Comparison of ENCODE assay signal across 8 mouse cellular contexts in genomic region chr11:80383626-80384046, GRCm38 (mm10). TPM values are rescaled to one million over a fixed set of nuclear protein-coding genes. Genes with fewer than 3 reads are reported as not detected.
A peak's percentile ranks its signal among the peaks of the same experiment; 100 is the strongest.
DNase-seq lines count a peak whose midpoint lies in the region; ATAC-seq lines count a peak whose summit lies in the region.

No protein-coding gene starts in this region.

- peak overlapping the region; percentile 91 for H3K27ac ChIP-seq in kidney, embryonic 16.5 days (ENCODE audit: low read length)
- peak overlapping the region; percentile 88 for H3K27ac ChIP-seq in forebrain, embryonic 12.5 days
- H3K27ac ChIP-seq in limb, embryonic 13.5 days: peak overlapping the region; percentile 91
- H3K27ac ChIP-seq in midbrain, embryonic 15.5 days: peak overlapping the region; percentile 81

- H3K9ac ChIP-seq in kidney, embryonic 16.5 days (replicated peaks; ENCODE audit: low read length): peak overlapping the region; percentile 98
- peak overlapping the region; percentile 96 for H3K9ac ChIP-seq in forebrain, embryonic 12.5 days
- H3K9ac ChIP-seq in limb, embryonic 13.5 days: peak overlapping the region; percentile 98
- peak overlapping the region; percentile 73 for H3K9ac ChIP-seq in midbrain, embryonic 15.5 days

- no peak for DNase-seq in kidney, adult 8-10 months
- peak; percentile 26 for DNase-seq in WW6 (ENCODE audit: low read depth, low spot score)
- DNase-seq in cerebellum, postnatal 36 days: no peak
- no peak for DNase-seq in B cell, adult 2 months

- H3K9me3 ChIP-seq in kidney, embryonic 16.5 days (ENCODE audit: low read length): no peaks in the 10 kb centered on the region
- no peaks in the 10 kb centered on the region for H3K9me3 ChIP-seq in forebrain, embryonic 12.5 days
- H3K9me3 ChIP-seq in limb, embryonic 13.5 days: no peaks in the 10 kb centered on the region
- H3K9me3 ChIP-seq in midbrain, embryonic 15.5 days: no peaks in the 10 kb centered on the region

- H3K4me3 ChIP-seq in kidney, embryonic 16.5 days (ENCODE audit: low read length): peak overlapping the region; percentile 94
- peak overlapping the region; percentile 94 for H3K4me3 ChIP-seq in forebrain, embryonic 12.5 days (replicated peaks)
- H3K4me3 ChIP-seq in limb, embryonic 13.5 days: peak overlapping the region; percentile 93
- peak overlapping the region; percentile 63 for H3K4me3 ChIP-seq in midbrain, embryonic 15.5 days

- H3K36me3 ChIP-seq in kidney, embryonic 16.5 days (ENCODE audit: insufficient read depth, low read length): peaks cover 16% of the 10 kb centered on the region
- H3K36me3 ChIP-seq in forebrain, embryonic 12.5 days (replicated peaks): peaks cover 22% of the 10 kb centered on the region
- H3K36me3 ChIP-seq in limb, embryonic 13.5 days: peaks cover 24% of the 10 kb centered on the region
- H3K36me3 ChIP-seq in midbrain, embryonic 15.5 days (replicated peaks): peaks cover 9% of the 10 kb centered on the region; the same call in 1 of the 2 replicates

- H3K4me1 ChIP-seq in kidney, embryonic 16.5 days (ENCODE audit: insufficient read depth, low read length): peaks cover 22% of the 10 kb centered on the region
- H3K4me1 ChIP-seq in forebrain, embryonic 12.5 days: peaks cover 34% of the 10 kb centered on the region
- H3K4me1 ChIP-seq in limb, embryonic 13.5 days: peaks cover 26% of the 10 kb centered on the region
- peaks cover 42% of the 10 kb centered on the region for H3K4me1 ChIP-seq in midbrain, embryonic 15.5 days

- under 1% methylated on average over 20 of the region's 20 CpGs for WGBS in kidney, embryonic 16.5 days
- whole genome bisulfite sequencing in forebrain, embryonic 12.5 days: under 1% methylated on average over 20 of the region's 20 CpGs
- WGBS in limb, embryonic 13.5 days: 0% methylated on average over 20 of the region's 20 CpGs
- under 1% methylated on average over 20 of the region's 20 CpGs for WGBS in midbrain, embryonic 15.5 days

- H3K27me3 ChIP-seq in kidney, embryonic 16.5 days (ENCODE audit: insufficient read depth, low read length): no peaks in the 10 kb centered on the region
- no peaks in the 10 kb centered on the region for H3K27me3 ChIP-seq in forebrain, embryonic 12.5 days
- no peaks in the 10 kb centered on the region for H3K27me3 ChIP-seq in limb, embryonic 13.5 days
- H3K27me3 ChIP-seq in midbrain, embryonic 15.5 days (replicated peaks): no peaks in the 10 kb centered on the region

- no peak overlapping the region for H3K4me2 ChIP-seq in kidney, embryonic 16.5 days (replicated peaks; ENCODE audit: low read depth, low read length)
- peak overlapping the region; percentile 22; the same call in 1 of the 2 replicates for H3K4me2 ChIP-seq in forebrain, embryonic 12.5 days
- peak overlapping the region; percentile 31 for H3K4me2 ChIP-seq in limb, embryonic 13.5 days (replicated peaks)
- peak overlapping the region; percentile 79; the same call in 1 of the 2 replicates for H3K4me2 ChIP-seq in midbrain, embryonic 15.5 days

- 0 out of 2 replicates have a peak, but pooled peaks have one; percentile 16 for ATAC-seq in kidney, embryonic 16.5 days (ENCODE audit: low FRiP score, low TSS enrichment)
- peak; percentile 20 for ATAC-seq in forebrain, embryonic 12.5 days (ENCODE audit: low FRiP score)
- no peak for ATAC-seq in limb, embryonic 13.5 days (ENCODE audit: low FRiP score, low read depth)
- ATAC-seq in midbrain, embryonic 15.5 days (replicated peaks): peak; percentile 42

RNA-seq across cellular contexts. Expression of gene Zfp207, which starts 0.6 kb away (rescaled TPM):
- 234 and 255 TPM in 2 replicates for polyA plus RNA-seq in kidney, embryonic 16.5 days (2015; fragmentation: Nextera tagmentation; extraction: Ambion mirVana)
- 296 and 310 TPM in 2 replicates for polyA plus RNA-seq in forebrain, embryonic 12.5 days (2016; fragmentation: Nextera tagmentation; extraction: Ambion mirVana)
- polyA plus RNA-seq in limb, embryonic 13.5 days (2015; fragmentation: Nextera tagmentation; extraction: Ambion mirVana): 253 and 263 TPM in 2 replicates
- 183 and 194 TPM in 2 replicates for polyA plus RNA-seq in midbrain, embryonic 15.5 days (2015; fragmentation: Nextera tagmentation; extraction: Ambion mirVana)

RNA-seq across cellular contexts. Expression of gene 5730455P16Rik, which starts 5.8 kb away (rescaled TPM):
- 15.4 and 19.7 TPM in 2 replicates for polyA plus RNA-seq in kidney, embryonic 16.5 days (2015; fragmentation: Nextera tagmentation; extraction: Ambion mirVana)
- polyA plus RNA-seq in forebrain, embryonic 12.5 days (2016; fragmentation: Nextera tagmentation; extraction: Ambion mirVana): 30.0 and 31.4 TPM in 2 replicates
- 25.8 and 27.0 TPM in 2 replicates for polyA plus RNA-seq in limb, embryonic 13.5 days (2015; fragmentation: Nextera tagmentation; extraction: Ambion mirVana)
- polyA plus RNA-seq in midbrain, embryonic 15.5 days (2015; fragmentation: Nextera tagmentation; extraction: Ambion mirVana): 33.9 and 37.4 TPM in 2 replicates

RNA-seq across cellular contexts. Expression of gene Psmd11, which starts 44.8 kb away (rescaled TPM):
- 321 and 327 TPM in 2 replicates for polyA plus RNA-seq in kidney, embryonic 16.5 days (2015; fragmentation: Nextera tagmentation; extraction: Ambion mirVana)
- polyA plus RNA-seq in forebrain, embryonic 12.5 days (2016; fragmentation: Nextera tagmentation; extraction: Ambion mirVana): 378 and 397 TPM in 2 replicates
- 332 and 353 TPM in 2 replicates for polyA plus RNA-seq in limb, embryonic 13.5 days (2015; fragmentation: Nextera tagmentation; extraction: Ambion mirVana)
- polyA plus RNA-seq in midbrain, embryonic 15.5 days (2015; fragmentation: Nextera tagmentation; extraction: Ambion mirVana): 273 and 278 TPM in 2 replicates
